Mouse (Mus musculus): Measurements from ENCODE around the gene Ergic3.

- no peak for TF ChIP-seq CTCF (IDR thresholded peaks at IDR 0.05; ENCODE audit: extremely low read depth, insufficient read depth, low read length)
- no peak for TF ChIP-seq POLR2A (IDR thresholded peaks at IDR 0.05; ENCODE audit: extremely low read depth, insufficient read depth, low read length)
Observed at GRCm38 (mm10) chr2:155987131-155987530, 20.7 kb upstream of the Ergic3 start.
